Mouse (Mus musculus) bone marrow, adult 2 months (tissue): Measurements from ENCODE around the gene Tnik. TPM values are rescaled to one million over a fixed set of nuclear protein-coding genes. Genes with fewer than 3 reads are reported as not detected.

Experiments used
- H3K27ac ChIP-seq: fragments of 200-500 bp; 2 replicates; pipeline ENCODE4 v1.5.1; 2012; ENCODE audit warnings: low read depth, mild to moderate bottlenecking, control low read depth, inconsistent platforms, low read length; ENCODE audit not compliant: control insufficient read depth, poor library complexity, insufficient read depth
- H3K4me1 ChIP-seq: fragments of 200-500 bp; 2 replicates; pipeline ENCODE4 v1.6.1; 2011; ENCODE audit warnings: low read length; ENCODE audit not compliant: control insufficient read depth, insufficient read depth
- H3K4me3 ChIP-seq: fragments of 200-500 bp; replicated peaks from 2 replicates; pipeline ENCODE3; 2011; ENCODE audit warnings: mild to moderate bottlenecking, low read depth, low read length, control low read depth; ENCODE audit not compliant: control insufficient read depth
- CTCF ChIP-seq: fragments of 200-500 bp; IDR thresholded peaks from 2 replicates; pipeline ENCODE4 v1.5.1; 2011; ENCODE audit warnings: low read length, control low read depth; ENCODE audit not compliant: control insufficient read depth, insufficient read depth
- POLR2A ChIP-seq: fragments of 200-500 bp; IDR thresholded peaks from 2 replicates; pipeline ENCODE4 v1.6.1; 2011; ENCODE audit warnings: low read depth, mild to moderate bottlenecking, control low read depth, low read length, borderline replicate concordance; ENCODE audit not compliant: control insufficient read depth
- WGBS: fragments of 180-500 bp; shearing (Covaris S2); methylation state at CpG from one replicate; pipeline ENCODE4 v1.1.7; 2018; 5-methylcytosine and 5-hydroxymethylcytosine counted together
- polyA plus RNA-seq: library from polyadenylated mRNA; stranded (reverse); fragments of >200 nt; gene quantifications from 2 replicates; pipeline ENCODE4 v1.2.4, GENCODE M21; 2011; ENCODE audit warnings: low replicate concordance; ENCODE audit not compliant: missing spikeins, insufficient read depth, insufficient read length

Gene Tnik
- polyA plus RNA-seq, 1 experiment: 25.8 TPM

- 81% methylated on average over 3 of the region's 3 CpGs for WGBS
- Histone ChIP-seq H3K27ac (no peak overlapping the region), H3K4me3 (no peak overlapping the region), H3K4me1 (no peaks in the 10 kb centered on the region)
- no peak for TF ChIP-seq CTCF
- TF ChIP-seq POLR2A: no peak
These were observed 390.0 kb downstream of the Tnik start for GRCm38 (mm10) chr3:28653043-28653442.

- TF ChIP-seq CTCF (no peak), POLR2A (no peak)
- no peak overlapping the region for H3K27ac ChIP-seq
- H3K4me3 ChIP-seq: no peak overlapping the region
- H3K4me1 ChIP-seq: no peaks in the 10 kb centered on the region
These were observed 391.7 kb downstream of the Tnik start for GRCm38 (mm10) chr3:28654740-28655139.

GRCm38 (mm10) chr3:28658349-28658748 is 395.3 kb downstream of the Tnik start:
- TF ChIP-seq CTCF (no peak), POLR2A (no peak)
- H3K27ac ChIP-seq: no peak overlapping the region
- WGBS: 71% methylated on average over 1 of the region's 1 CpGs
- H3K4me1 ChIP-seq: no peaks in the 10 kb centered on the region
- no peak overlapping the region for H3K4me3 ChIP-seq

GRCm38 (mm10) chr3:28680851-28681250 is 417.8 kb downstream of the Tnik start:
- Histone ChIP-seq H3K4me3 (no peak overlapping the region), H3K27ac (no peak overlapping the region), H3K4me1 (no peaks in the 10 kb centered on the region)
- 85% methylated on average over 7 of the region's 7 CpGs for WGBS
- TF ChIP-seq POLR2A (no peak), CTCF (no peak)

- TF ChIP-seq CTCF (no peak), POLR2A (no peak)
- H3K27ac ChIP-seq: no peak overlapping the region
These were observed 418.9 kb downstream of the Tnik start for GRCm38 (mm10) chr3:28681866-28682265.

GRCm38 (mm10) chr3:28682411-28682810 is 419.4 kb downstream of the Tnik start:
- no peak for TF ChIP-seq POLR2A
- TF ChIP-seq CTCF: no peak
- 73% methylated on average over 3 of the region's 3 CpGs for WGBS
- Histone ChIP-seq H3K4me1 (no peaks in the 10 kb centered on the region), H3K27ac (no peak overlapping the region), H3K4me3 (no peak overlapping the region)

More at GRCm38 (mm10) chr3:28681866-28682265, 418.9 kb downstream of the Tnik start:
- no peaks in the 10 kb centered on the region for H3K4me1 ChIP-seq
- WGBS: 54% methylated on average over 6 of the region's 6 CpGs
- no peak overlapping the region for H3K4me3 ChIP-seq

- TF ChIP-seq POLR2A (no peak), CTCF (no peak)
- H3K4me3 ChIP-seq: no peak overlapping the region
- no peak overlapping the region for H3K27ac ChIP-seq
- WGBS: 63% methylated on average over 2 of the region's 2 CpGs
- H3K4me1 ChIP-seq: no peaks in the 10 kb centered on the region
These were observed 422.5 kb downstream of the Tnik start for GRCm38 (mm10) chr3:28685510-28685909.

GRCm38 (mm10) chr3:28694811-28695210 is 431.8 kb downstream of the Tnik start:
- Histone ChIP-seq H3K4me3 (no peak overlapping the region), H3K4me1 (no peaks in the 10 kb centered on the region), H3K27ac (no peak overlapping the region)
- no peak for TF ChIP-seq POLR2A
- no peak for TF ChIP-seq CTCF
- 72% methylated on average over 5 of the region's 5 CpGs for WGBS

GRCm38 (mm10) chr3:28695608-28696007 is 432.6 kb downstream of the Tnik start:
- Histone ChIP-seq H3K4me3 (no peak overlapping the region), H3K4me1 (no peaks in the 10 kb centered on the region), H3K27ac (no peak overlapping the region)
- 82% methylated on average over 13 of the region's 13 CpGs for WGBS
- TF ChIP-seq POLR2A: no peak
- TF ChIP-seq CTCF: no peak
